Mouse (Mus musculus) embryonic facial prominence, embryonic 15.5 days (tissue): ENCODE measurements around the gene Itpkc. TPM values are rescaled to one million over a fixed set of nuclear protein-coding genes. Genes with fewer than 3 reads are reported as not detected.

Experiments
- ATAC-seq: fragments of 200-750 bp; cut with Nextera tagmentation; 2 replicates; pipeline ENCODE4 v1.8.0; 2017; ENCODE audit warnings: low read depth, moderate TSS enrichment; ENCODE audit not compliant: insufficient number of reproducible peaks, low FRiP score, low TSS enrichment
- H3K27ac ChIP-seq: fragments of 300-500 bp; sonication (generic); replicated peaks from 2 replicates; pipeline ENCODE4 v1.5.1; 2015; ENCODE audit warnings: mild to moderate bottlenecking, inconsistent platforms
- H3K27me3 ChIP-seq: fragments of 300-500 bp; sonication (generic); 2 replicates; pipeline ENCODE4 v1.6.1; 2015; ENCODE audit warnings: inconsistent platforms
- H3K36me3 ChIP-seq: fragments of 300-500 bp; sonication (generic); 2 replicates; pipeline ENCODE4 v1.6.1; 2015; ENCODE audit warnings: mild to moderate bottlenecking, inconsistent platforms
- H3K4me1 ChIP-seq: fragments of 300-500 bp; sonication (generic); 2 replicates; pipeline ENCODE4 v1.6.1; 2015; ENCODE audit warnings: inconsistent platforms
- H3K4me2 ChIP-seq: fragments of 300-500 bp; sonication (generic); replicated peaks from 2 replicates; pipeline ENCODE4 v1.6.1; 2015; ENCODE audit warnings: mild to moderate bottlenecking, inconsistent platforms
- H3K4me3 ChIP-seq: fragments of 300-500 bp; sonication (generic); replicated peaks from 2 replicates; pipeline ENCODE4 v1.5.1; 2015; ENCODE audit warnings: mild to moderate bottlenecking, inconsistent platforms
- H3K9ac ChIP-seq: fragments of 300-500 bp; sonication (generic); 2 replicates; pipeline ENCODE4 v1.6.1; 2015; ENCODE audit warnings: inconsistent platforms
- H3K9me3 ChIP-seq: fragments of 300-500 bp; sonication (generic); replicated peaks from 2 replicates; pipeline ENCODE4 v1.6.1; 2016; ENCODE audit warnings: inconsistent platforms
- WGBS: fragments of 180-500 bp; shearing (Covaris S2); methylation state at CpG from one replicate; pipeline ENCODE4 v1.1.7; 2015; 5-methylcytosine and 5-hydroxymethylcytosine counted together
- microRNA counts: library from miRNA; unstranded; fragments of <30 nt; microRNA quantifications from one replicate; lab custom pipeline; 2016
- microRNA-seq: library from miRNA; unstranded; fragments of <30 nt; microRNA quantifications from one replicate; pipeline ENCODE4, GENCODE M21; 2016; ENCODE audit warnings: borderline number of aligned reads
- polyA plus RNA-seq: library from polyadenylated mRNA; unstranded; fragments of >200 nt; fragmentation: Nextera tagmentation; extraction: Ambion mirVana; gene quantifications from 2 replicates; pipeline ENCODE4 v1.2.1, GENCODE M21; 2015

The Itpkc gene
- polyA plus RNA-seq, 1 experiment from 2014 or later = 13.5 TPM

DNA sequence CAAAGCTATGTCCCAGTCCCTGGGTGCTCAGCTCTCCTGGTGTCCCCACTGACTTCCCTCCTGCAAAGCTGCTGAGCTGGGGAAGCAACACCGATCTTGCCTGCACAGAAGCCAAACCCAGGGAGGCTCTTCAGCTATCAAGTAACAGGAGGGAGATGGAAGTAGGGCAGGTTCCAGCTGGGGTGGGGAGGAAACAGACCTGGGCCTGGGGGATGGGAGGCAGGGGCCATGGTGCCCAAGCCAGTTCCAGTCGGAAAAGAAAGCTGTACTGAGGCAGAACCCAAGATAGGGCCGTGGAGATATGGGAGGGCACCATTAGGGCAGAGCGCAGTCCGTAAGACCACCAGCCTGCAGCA, 65.0 kb downstream of the Itpkc start:
- 0 out of 2 replicates have a peak overlapping the region, but pooled peaks have one; percentile 25 for H3K27ac ChIP-seq
- no peak for ATAC-seq
- peak overlapping the region; percentile 70 for H3K4me2 ChIP-seq
- H3K4me3 ChIP-seq = peak overlapping the region; percentile 60; the same call in 1 of the 2 replicates
- peaks cover 75% of the 10 kb centered on the region for H3K4me1 ChIP-seq
- H3K9ac ChIP-seq = no peak overlapping the region
- H3K27me3 ChIP-seq = no peaks in the 10 kb centered on the region
- peaks cover 27% of the 10 kb centered on the region for H3K36me3 ChIP-seq
- no peaks in the 10 kb centered on the region for H3K9me3 ChIP-seq
- WGBS = 73% methylated on average over 5 of the region's 5 CpGs

GRCm38 (mm10) chr7:27162780-27163449, 65.5 kb downstream of the Itpkc start:
- Histone ChIP-seq H3K9ac (no peak overlapping the region), H3K9me3 (no peaks in the 10 kb centered on the region), H3K27me3 (no peaks in the 10 kb centered on the region), H3K4me2 (peak overlapping the region; percentile 70), H3K27ac (0 out of 2 replicates have a peak overlapping the region, but pooled peaks have one; percentile 25), H3K36me3 (peaks cover 32% of the 10 kb centered on the region), H3K4me3 (peak overlapping the region; percentile 12; the same call in 1 of the 2 replicates), H3K4me1 (peaks cover 71% of the 10 kb centered on the region)
- 80% methylated on average over 5 of the region's 5 CpGs for WGBS
- ATAC-seq = no peak

- no peaks in the 10 kb centered on the region for H3K9me3 ChIP-seq
- H3K27ac ChIP-seq = no peak overlapping the region
- H3K4me2 ChIP-seq = no peak overlapping the region
- peaks cover 40% of the 10 kb centered on the region for H3K36me3 ChIP-seq
- WGBS = 77% methylated on average over 4 of the region's 4 CpGs
- H3K9ac ChIP-seq = no peak overlapping the region
- no peak overlapping the region for H3K4me3 ChIP-seq
- peaks cover 62% of the 10 kb centered on the region for H3K4me1 ChIP-seq
- H3K27me3 ChIP-seq = no peaks in the 10 kb centered on the region
- ATAC-seq = no peak
These were observed 66.7 kb downstream of the Itpkc start for GRCm38 (mm10) chr7:27161744-27162143.

- no peak overlapping the region for H3K4me3 ChIP-seq
- no peaks in the 10 kb centered on the region for H3K27me3 ChIP-seq
- no peak overlapping the region for H3K27ac ChIP-seq
- no peaks in the 10 kb centered on the region for H3K9me3 ChIP-seq
- no peak overlapping the region for H3K9ac ChIP-seq
- WGBS = 78% methylated on average over 3 of the region's 3 CpGs
- no peak overlapping the region for H3K4me2 ChIP-seq
- no peak for ATAC-seq
- peaks cover 40% of the 10 kb centered on the region for H3K36me3 ChIP-seq
- H3K4me1 ChIP-seq = peaks cover 62% of the 10 kb centered on the region
These were observed 67.5 kb downstream of the Itpkc start for GRCm38 (mm10) chr7:27160921-27161320.

DNA sequence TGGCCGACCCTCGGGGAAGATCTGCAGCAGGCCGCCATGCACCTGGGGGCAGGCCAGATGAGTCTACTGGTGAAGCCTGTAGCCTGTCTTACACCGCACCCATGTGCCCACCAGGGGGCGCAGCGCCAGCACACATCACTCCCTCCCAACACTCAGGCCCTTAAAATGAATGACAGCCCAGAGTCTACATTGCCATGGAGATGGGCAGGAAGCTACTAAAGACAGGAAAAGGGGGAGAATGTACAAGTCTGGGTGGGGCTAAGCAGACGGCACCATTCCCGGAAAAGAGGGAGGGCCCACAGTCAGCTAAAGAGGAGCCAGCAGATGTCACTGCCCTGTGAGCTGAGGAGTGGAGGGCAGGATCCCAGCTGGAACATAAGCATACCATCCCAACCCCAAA, 68.6 kb downstream of the Itpkc start:
- H3K27me3 ChIP-seq = no peaks in the 10 kb centered on the region
- 14% methylated on average over 8 of the region's 8 CpGs for WGBS
- no peak overlapping the region for H3K27ac ChIP-seq
- H3K36me3 ChIP-seq = peaks cover 40% of the 10 kb centered on the region
- H3K4me1 ChIP-seq = peaks cover 53% of the 10 kb centered on the region
- H3K4me2 ChIP-seq = no peak overlapping the region
- peak; percentile 83 for ATAC-seq
- H3K4me3 ChIP-seq = no peak overlapping the region
- no peaks in the 10 kb centered on the region for H3K9me3 ChIP-seq
- H3K9ac ChIP-seq = no peak overlapping the region

DNA sequence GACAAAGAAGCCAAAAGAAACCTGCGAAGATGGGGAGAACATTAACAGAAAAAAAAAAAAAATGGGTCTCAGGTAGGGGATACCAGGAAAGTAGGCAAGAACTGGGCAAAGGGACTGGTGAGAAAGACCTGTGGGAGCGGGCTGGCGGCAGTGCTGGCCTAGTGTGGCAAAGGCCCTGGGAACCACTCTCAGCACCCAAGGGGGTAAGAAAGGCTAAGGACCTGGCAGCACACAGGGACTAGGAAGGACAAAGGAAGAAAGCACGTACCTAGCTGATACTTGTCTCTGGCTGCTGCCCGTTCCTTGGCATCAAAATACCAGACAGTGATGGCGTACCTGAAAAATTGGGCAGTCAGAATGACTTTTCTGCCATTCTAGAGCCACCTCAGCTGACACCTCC, 69.2 kb downstream of the Itpkc start:
- WGBS = 95% methylated on average over 6 of the region's 6 CpGs
- peaks cover 37% of the 10 kb centered on the region for H3K36me3 ChIP-seq
- H3K4me3 ChIP-seq = no peak overlapping the region
- H3K27ac ChIP-seq = no peak overlapping the region
- H3K9ac ChIP-seq = no peak overlapping the region
- H3K4me1 ChIP-seq = peaks cover 47% of the 10 kb centered on the region
- no peaks in the 10 kb centered on the region for H3K9me3 ChIP-seq
- H3K4me2 ChIP-seq = no peak overlapping the region
- ATAC-seq = no peak
- no peaks in the 10 kb centered on the region for H3K27me3 ChIP-seq

DNA sequence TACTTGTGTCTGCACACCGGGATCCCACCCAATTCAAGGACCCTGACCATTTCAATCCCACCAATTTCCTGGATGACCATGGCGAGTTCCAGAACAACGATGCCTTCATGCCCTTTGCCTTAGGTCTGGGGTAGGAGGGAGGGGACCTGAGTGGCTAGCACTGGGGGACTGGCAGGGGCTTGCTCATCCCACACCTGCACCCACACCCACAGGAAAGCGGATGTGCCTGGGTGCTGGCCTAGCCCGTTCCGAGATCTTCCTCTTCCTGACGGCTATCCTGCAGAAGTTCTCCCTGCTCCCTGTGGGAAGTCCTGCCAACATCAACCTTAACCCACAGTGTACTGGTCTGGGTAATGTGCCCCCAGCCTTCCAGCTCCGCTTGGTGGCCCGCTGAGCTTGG, 70.3 kb downstream of the Itpkc start:
- H3K4me2 ChIP-seq = no peak overlapping the region
- no peak overlapping the region for H3K27ac ChIP-seq
- H3K9ac ChIP-seq = no peak overlapping the region
- ATAC-seq = no peak
- H3K4me1 ChIP-seq = peaks cover 40% of the 10 kb centered on the region
- H3K9me3 ChIP-seq = no peaks in the 10 kb centered on the region
- H3K4me3 ChIP-seq = no peak overlapping the region
- H3K27me3 ChIP-seq = no peaks in the 10 kb centered on the region
- WGBS = 92% methylated on average over 9 of the region's 9 CpGs
- H3K36me3 ChIP-seq = peaks cover 34% of the 10 kb centered on the region

MicroRNAs encoded within 50 kb of the gene (microRNA counts, 519-probe panel; counts per million panel counts)
- not detected for microRNA mmu-miR-1191 (lab: Ali Mortazavi, UCI)

Small RNA genes lying within 50 kb of the gene (microRNA-seq; reads per million reads assigned to microRNA genes)
- gene Mir1191 = 4.1 reads per million, percentile 18 among the genes with 10 or more reads in this experiment
- gene Mir3101 = not detected

Other genes starting within 250 kb of the Itpkc start
- not detected in 2 replicates for gene Cyp2a12, start 199.6 kb downstream of the Itpkc start, polyA plus RNA-seq
- 71.5 and 102 TPM in 2 replicates for gene Cyp2f2, start 108.8 kb downstream of the Itpkc start, polyA plus RNA-seq
- gene Cyp2t4, start 74.9 kb downstream of the Itpkc start, polyA plus RNA-seq = 2.1 and 4.7 TPM in 2 replicates
- 83.0 and 86.7 TPM in 2 replicates for gene Egln2, start 61.9 kb downstream of the Itpkc start, polyA plus RNA-seq
- 72.4 and 73.1 TPM in 2 replicates for gene Rab4b, start 49.8 kb downstream of the Itpkc start, polyA plus RNA-seq
- 1.9 TPM in 1 of 2 replicates, not detected in the other for gene Gm21983, start 47.6 kb downstream of the Itpkc start, polyA plus RNA-seq
- 37.4 and 53.5 TPM in 2 replicates for gene Mia, start 47.5 kb downstream of the Itpkc start, polyA plus RNA-seq
- gene BC024978, start 32.9 kb downstream of the Itpkc start, polyA plus RNA-seq = 3.9 and 4.3 TPM in 2 replicates
- 238 and 242 TPM in 2 replicates for gene Snrpa, start 32.4 kb downstream of the Itpkc start, polyA plus RNA-seq
- 23.0 and 27.1 TPM in 2 replicates for gene Coq8b, start 4.4 kb upstream of the Itpkc start, polyA plus RNA-seq
- 48.7 and 49.3 TPM in 2 replicates for gene Numbl, start 29.8 kb upstream of the Itpkc start, polyA plus RNA-seq
- gene Ltbp4, start 109.0 kb upstream of the Itpkc start, polyA plus RNA-seq = 85.5 and 92.3 TPM in 2 replicates
- 36.8 and 46.2 TPM in 2 replicates for gene Shkbp1, start 127.4 kb upstream of the Itpkc start, polyA plus RNA-seq
- 0.35 and 0.43 TPM in 2 replicates for gene Gm20479, start 128.8 kb upstream of the Itpkc start, polyA plus RNA-seq
- gene Sptbn4, start 219.0 kb upstream of the Itpkc start, polyA plus RNA-seq = 0.43 and 0.85 TPM in 2 replicates
- 73.0 and 73.5 TPM in 2 replicates for gene Blvrb, start 219.3 kb upstream of the Itpkc start, polyA plus RNA-seq
- gene Sertad3, start 245.1 kb upstream of the Itpkc start, polyA plus RNA-seq = 36.4 and 39.2 TPM in 2 replicates